Mouse (Mus musculus) lung, postnatal 0 days (tissue): ENCODE measurements around the gene Trpv5.

Experiments
- CTCF ChIP-seq: IDR thresholded peaks from 2 replicates; pipeline ENCODE4 v1.5.1; 2016; ENCODE audit warnings: antibody characterized with exemption, mild to moderate bottlenecking
- EP300 ChIP-seq: IDR thresholded peaks from 2 replicates; pipeline ENCODE4 v1.6.1; 2016; ENCODE audit warnings: antibody characterized with exemption, mild to moderate bottlenecking, control low read depth

- TF ChIP-seq CTCF (no peak), EP300 (no peak)
Measured at GRCm38 (mm10) chr6:41641173-41641866, 39.2 kb downstream of the Trpv5 start.
